Mouse (Mus musculus) skeletal muscle tissue, postnatal 0 days (tissue): Measurements from ENCODE around the gene Hepacam2. TPM values are rescaled to one million over a fixed set of nuclear protein-coding genes. Genes with fewer than 3 reads are reported as not detected.

ENCODE experiments used
- polyA plus RNA-seq: library from polyadenylated mRNA; unstranded; fragments of >200 nt; fragmentation: Nextera tagmentation; extraction: Ambion mirVana; gene quantifications from 2 replicates; pipeline ENCODE4 v1.2.1, GENCODE M21; 2015

The Hepacam2 gene
- polyA plus RNA-seq, result 0.09 TPM in 1 of 2 replicates, not detected in the other

DNA sequence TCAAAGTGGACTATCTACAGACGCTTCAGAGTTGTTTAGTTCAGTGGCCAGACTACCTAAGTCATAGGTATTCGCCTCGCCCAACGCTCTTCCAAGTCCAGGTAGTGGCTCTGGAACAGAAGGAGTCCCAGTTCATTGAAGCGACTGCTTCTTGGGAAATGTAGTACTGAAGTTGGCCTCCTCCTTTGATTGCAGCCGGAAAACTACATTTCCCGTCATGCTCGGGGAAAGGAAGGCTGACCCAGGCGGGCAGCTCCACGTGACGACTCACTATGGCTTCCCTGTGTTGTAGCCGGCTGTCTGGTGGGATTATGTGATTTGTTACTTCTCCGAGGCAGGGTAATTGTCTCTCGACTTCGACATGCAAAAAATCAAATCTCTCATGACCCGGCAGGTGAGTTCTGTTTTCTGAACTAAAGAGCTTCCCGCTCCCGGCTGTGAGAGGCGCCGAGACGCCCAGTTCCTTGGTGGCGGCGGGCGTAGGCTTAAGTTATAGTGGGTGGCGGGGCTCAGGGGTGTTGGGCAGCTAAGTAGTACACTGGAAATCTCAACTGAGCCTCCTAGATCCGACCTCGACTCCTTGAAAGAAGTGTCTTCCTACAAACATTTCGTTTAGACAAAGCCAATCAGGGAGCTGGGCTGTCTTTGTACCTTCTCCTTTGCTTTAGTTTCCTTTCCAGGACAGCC is at the start of gene Hepacam2, which contains the start of gene Vps50:
TSS of gene Hepacam2 (minus strand) at position 137 of the 687 bp plus-strand sequence.
TSS of gene Vps50 (plus strand) at position 221 of the 687 bp plus-strand sequence.

Other genes starting within 250 kb of the Hepacam2 start
- gene Samd9l, start 98.7 kb downstream of the Hepacam2 start, polyA plus RNA-seq, result 2.5 and 4.0 TPM in 2 replicates
- gene Vps50, start 84 bp upstream of the Hepacam2 start, polyA plus RNA-seq, result 14.3 and 15.3 TPM in 2 replicates